Mouse (Mus musculus) ES-E14 (cell line): ENCODE results near the gene Muc5b. TPM values are rescaled to one million over a fixed set of nuclear protein-coding genes. Genes with fewer than 3 reads are reported as not detected.

Experiments used
- DNase-seq: peaks from one replicate; pipeline ENCODE4 v3.0.0-alpha.2; 2013; ENCODE audit warnings: low read depth, low spot score
- H3K27ac ChIP-seq: 2 replicates; pipeline ENCODE4 v1.5.1; 2012; ENCODE audit warnings: low read depth, mild to moderate bottlenecking, low read length, moderate library complexity, mixed read lengths; ENCODE audit not compliant: poor library complexity, insufficient read depth, severe bottlenecking
- H3K36me3 ChIP-seq: 2 replicates; pipeline ENCODE4 v1.6.1; 2012; ENCODE audit warnings: mild to moderate bottlenecking, low read length, moderate library complexity, mixed read lengths; ENCODE audit not compliant: control insufficient read depth, poor library complexity, insufficient read depth, severe bottlenecking
- H3K4me1 ChIP-seq, 2 experiments: fragments of 150-350 bp in 1 of 2; sonication (generic) in 1 of 2; 2 replicates each; pipeline ENCODE4 v1.6.1; 2012; ENCODE audit warnings: low read length in 2 of 2, mild to moderate bottlenecking in 1 of 2, mixed read lengths in 1 of 2; ENCODE audit not compliant: control insufficient read depth in 2 of 2, insufficient read depth in 2 of 2, poor library complexity in 1 of 2
- H3K4me3 ChIP-seq, 2 experiments: fragments of 150-350 bp in 1 of 2; sonication (generic) in 1 of 2; 2 replicates each; pipeline ENCODE4 v1.5.1; 2012; ENCODE audit warnings: low read length in 2 of 2, low read depth in 1 of 2, mild to moderate bottlenecking in 1 of 2, mixed read lengths in 1 of 2; ENCODE audit not compliant: insufficient read depth in 1 of 2, poor library complexity in 1 of 2, severe bottlenecking in 1 of 2
- H3K9ac ChIP-seq: 2 replicates; pipeline ENCODE4 v1.6.1; 2012; ENCODE audit warnings: low read depth, mild to moderate bottlenecking, low read length, mixed read lengths; ENCODE audit not compliant: poor library complexity, insufficient read depth, severe bottlenecking
- H3K9me3 ChIP-seq: fragments of 150-350 bp; sonication (generic); 2 replicates; pipeline ENCODE4 v1.6.1; 2012; ENCODE audit warnings: low read depth, mild to moderate bottlenecking, low read length; ENCODE audit not compliant: control insufficient read depth, insufficient read depth
- CHD2 ChIP-seq: IDR thresholded peaks from 2 replicates; pipeline ENCODE4 v1.6.1; 2014; ENCODE audit warnings: mild to moderate bottlenecking, low read depth, low read length, inconsistent platforms
- HCFC1 ChIP-seq: IDR thresholded peaks from 2 replicates; pipeline ENCODE4 v1.6.1; 2012; ENCODE audit warnings: low read length, inconsistent platforms, borderline replicate concordance; ENCODE audit not compliant: insufficient read depth
- MAFK ChIP-seq: IDR thresholded peaks from 2 replicates; pipeline ENCODE4 v1.6.1; 2014; ENCODE audit warnings: mild to moderate bottlenecking, low read depth, low read length, inconsistent platforms; ENCODE audit not compliant: insufficient read depth
- ZC3H11A ChIP-seq: IDR thresholded peaks from 2 replicates; pipeline ENCODE4 v1.6.1; 2012; ENCODE audit warnings: low read depth, mild to moderate bottlenecking, inconsistent platforms, low read length, borderline replicate concordance
- ZNF384 ChIP-seq: IDR thresholded peaks from 2 replicates; pipeline ENCODE4 v1.6.1; 2012; ENCODE audit warnings: low read depth, low read length, inconsistent platforms
- in situ Hi-C, 2 experiments: fragments of 600-800 bp; cut with MboI; formaldehyde crosslinking; loops; one replicate each; pipeline ENCODE4 v1.15.1; 2025; ENCODE audit warnings: low sequenced_read_pairs in 2 of 2, inconsistent platforms in 1 of 2; ENCODE audit not compliant: unreplicated experiment in 2 of 2
- total RNA-seq: library from RNA; depleted of rRNA; stranded (reverse); fragments of 300-350 nt; gene quantifications from 2 replicates; pipeline ENCODE4 v1.2.3, GENCODE M21; 2012

Muc5b gene
- total RNA-seq, 1 experiment: 0.04 TPM

GRCm38 (mm10) chr7:141878813-141879212 lies 39.9 kb downstream of the Muc5b start:
- in situ Hi-C loops: no loop called here
- TF ChIP-seq ZNF384 (no peak), MAFK (no peak), CHD2 (no peak), ZC3H11A (no peak), HCFC1 (no peak)
- no peak for DNase-seq

GRCm38 (mm10) chr7:141892151-141892550 lies 53.3 kb downstream of the Muc5b start:
- no peak overlapping the region for H3K4me3 ChIP-seq
- in situ Hi-C loops: no loop called here
- H3K36me3 ChIP-seq: peaks cover 50% of the 10 kb centered on the region
- no peak for DNase-seq
- H3K27ac ChIP-seq: no peak overlapping the region
- no peak for TF ChIP-seq ZNF384
- no peak for TF ChIP-seq MAFK
- TF ChIP-seq CHD2: no peak
- TF ChIP-seq ZC3H11A: no peak
- TF ChIP-seq HCFC1: no peak
- no peaks in the 10 kb centered on the region for H3K4me1 ChIP-seq
- no peaks in the 10 kb centered on the region for H3K9me3 ChIP-seq
- H3K9ac ChIP-seq: no peak overlapping the region

More at GRCm38 (mm10) chr7:141878813-141879212, 39.9 kb downstream of the Muc5b start:
- Histone ChIP-seq H3K36me3 (peaks cover 33% of the 10 kb centered on the region), H3K9me3 (no peaks in the 10 kb centered on the region), H3K4me3 (no peak overlapping the region), H3K27ac (no peak overlapping the region), H3K4me1 (no peaks in the 10 kb centered on the region), H3K9ac (no peak overlapping the region)

GRCm38 (mm10) chr7:141901825-141902224 lies 63.0 kb downstream of the Muc5b start:
- in situ Hi-C loops: no loop called here
- H3K4me1 ChIP-seq: peaks cover 5 to 6% of the 10 kb centered on the region in 2 experiments; a peak in 2 of 4 replicates
- H3K36me3 ChIP-seq: peaks cover 2% of the 10 kb centered on the region; the same call in 1 of the 2 replicates
- H3K9me3 ChIP-seq: no peaks in the 10 kb centered on the region
- TF ChIP-seq ZC3H11A (no peak), MAFK (no peak), HCFC1 (no peak), CHD2 (no peak), ZNF384 (no peak)
- no peak overlapping the region for H3K27ac ChIP-seq
- DNase-seq: no peak
- peak overlapping the region; percentile 99 for H3K9ac ChIP-seq
- H3K4me3 ChIP-seq: peak overlapping the region; percentile 94 to 99

GRCm38 (mm10) chr7:141902269-141902729 lies 63.4 kb downstream of the Muc5b start:
- peaks cover 2% of the 10 kb centered on the region; the same call in 1 of the 2 replicates for H3K36me3 ChIP-seq
- in situ Hi-C loops: no loop called here
- TF ChIP-seq ZC3H11A: no peak
- TF ChIP-seq CHD2: peak; percentile 42; the same call in 1 of the 2 replicates
- peak overlapping the region; percentile 94 to 99 for H3K4me3 ChIP-seq
- no peaks in the 10 kb centered on the region for H3K9me3 ChIP-seq
- H3K9ac ChIP-seq: peak overlapping the region; percentile 99
- no peak overlapping the region for H3K27ac ChIP-seq
- DNase-seq: peak; percentile 98
- peaks cover 5 to 6% of the 10 kb centered on the region in 2 experiments; a peak in 2 of 4 replicates for H3K4me1 ChIP-seq

GRCm38 (mm10) chr7:141902791-141903190 lies 63.9 kb downstream of the Muc5b start:
- H3K9me3 ChIP-seq: no peaks in the 10 kb centered on the region
- H3K36me3 ChIP-seq: peaks cover 2% of the 10 kb centered on the region; the same call in 1 of the 2 replicates
- peaks cover 5 to 6% of the 10 kb centered on the region in 2 experiments; a peak in 2 of 4 replicates for H3K4me1 ChIP-seq
- no peak for TF ChIP-seq MAFK
- no peak for TF ChIP-seq ZC3H11A
- TF ChIP-seq CHD2: no peak
- no peak for TF ChIP-seq HCFC1
- TF ChIP-seq ZNF384: no peak
- no peak for DNase-seq
- H3K9ac ChIP-seq: peak overlapping the region; percentile 82
- H3K27ac ChIP-seq: no peak overlapping the region
- in situ Hi-C loops: no loop called here
- peak overlapping the region; percentile 66 to 86 for H3K4me3 ChIP-seq
